Mouse (Mus musculus) liver, embryonic 12.5 days (tissue): Measurements from ENCODE around the gene Nr2c1. TPM values are rescaled to one million over a fixed set of nuclear protein-coding genes. Genes with fewer than 3 reads are reported as not detected.
A peak's percentile ranks its signal among the peaks of the same experiment; 100 is the strongest.

ENCODE experiments used
- ATAC-seq: fragments of 200-750 bp; cut with Nextera tagmentation; 2 replicates; pipeline ENCODE4 v1.8.0; 2017; ENCODE audit warnings: moderate number of reproducible peaks, mild to moderate bottlenecking, moderate library complexity
- H3K27ac ChIP-seq: fragments of 300-500 bp; sonication (generic); 2 replicates; pipeline ENCODE4 v1.5.1; 2016; ENCODE audit warnings: mild to moderate bottlenecking
- H3K27me3 ChIP-seq: fragments of 300-500 bp; sonication (generic); replicated peaks from 2 replicates; pipeline ENCODE4 v1.6.1; 2016; ENCODE audit warnings: mild to moderate bottlenecking, moderate library complexity
- H3K36me3 ChIP-seq: fragments of 300-500 bp; sonication (generic); 2 replicates; pipeline ENCODE4 v1.6.1; 2016; ENCODE audit warnings: mild to moderate bottlenecking, moderate library complexity
- H3K4me1 ChIP-seq: fragments of 300-500 bp; sonication (generic); 2 replicates; pipeline ENCODE4 v1.6.1; 2016
- H3K4me2 ChIP-seq: fragments of 300-500 bp; sonication (generic); 2 replicates; pipeline ENCODE4 v1.6.1; 2016; ENCODE audit warnings: mild to moderate bottlenecking, moderate library complexity
- H3K4me3 ChIP-seq: fragments of 300-500 bp; sonication (generic); 2 replicates; pipeline ENCODE4 v1.5.1; 2016; ENCODE audit warnings: mild to moderate bottlenecking, moderate library complexity
- H3K9ac ChIP-seq: fragments of 300-500 bp; sonication (generic); 2 replicates; pipeline ENCODE4 v1.6.1; 2016; ENCODE audit warnings: mild to moderate bottlenecking, moderate library complexity
- H3K9me3 ChIP-seq: fragments of 300-500 bp; sonication (generic); replicated peaks from 2 replicates; pipeline ENCODE4 v1.6.1; 2016; ENCODE audit warnings: mild to moderate bottlenecking, moderate library complexity
- WGBS: fragments of 180-500 bp; shearing (Covaris S2); methylation state at CpG from one replicate; pipeline ENCODE4 v1.1.7; 2016; ENCODE audit not compliant: insufficient replicate concordance; 5-methylcytosine and 5-hydroxymethylcytosine counted together
- polyA plus RNA-seq: library from polyadenylated mRNA; unstranded; fragments of >200 nt; fragmentation: Nextera tagmentation; extraction: Ambion mirVana; gene quantifications from 2 replicates; pipeline ENCODE4 v1.2.1, GENCODE M21; 2016

Nr2c1 gene
- polyA plus RNA-seq, 1 experiment from 2014 or later = 4.2 TPM

GRCm38 (mm10) chr10:94144581-94144980, 3.2 kb upstream of the Nr2c1 start:
- H3K9ac ChIP-seq = no peak overlapping the region
- peaks cover 25% of the 10 kb centered on the region for H3K4me1 ChIP-seq
- H3K4me2 ChIP-seq = no peak overlapping the region
- peaks cover 27% of the 10 kb centered on the region for H3K36me3 ChIP-seq
- no peak overlapping the region for H3K27ac ChIP-seq
- H3K4me3 ChIP-seq = no peak overlapping the region
- WGBS = 76% methylated on average over 5 of the region's 5 CpGs
- ATAC-seq = no peak
- no peaks in the 10 kb centered on the region for H3K9me3 ChIP-seq
- H3K27me3 ChIP-seq = no peaks in the 10 kb centered on the region

GRCm38 (mm10) chr10:94147391-94147755, 450 bp upstream of the Nr2c1 start:
- Histone ChIP-seq H3K4me3 (peak overlapping the region; percentile 78), H3K4me1 (peaks cover 32% of the 10 kb centered on the region), H3K27me3 (no peaks in the 10 kb centered on the region), H3K4me2 (peak overlapping the region; percentile 85), H3K27ac (peak overlapping the region; percentile 85), H3K36me3 (peaks cover under 1% of the 10 kb centered on the region; the same call in 1 of the 2 replicates), H3K9ac (peak overlapping the region; percentile 83), H3K9me3 (no peaks in the 10 kb centered on the region)
- WGBS = 8% methylated on average over 8 of the region's 8 CpGs
- peak; percentile 43 for ATAC-seq

DNA sequence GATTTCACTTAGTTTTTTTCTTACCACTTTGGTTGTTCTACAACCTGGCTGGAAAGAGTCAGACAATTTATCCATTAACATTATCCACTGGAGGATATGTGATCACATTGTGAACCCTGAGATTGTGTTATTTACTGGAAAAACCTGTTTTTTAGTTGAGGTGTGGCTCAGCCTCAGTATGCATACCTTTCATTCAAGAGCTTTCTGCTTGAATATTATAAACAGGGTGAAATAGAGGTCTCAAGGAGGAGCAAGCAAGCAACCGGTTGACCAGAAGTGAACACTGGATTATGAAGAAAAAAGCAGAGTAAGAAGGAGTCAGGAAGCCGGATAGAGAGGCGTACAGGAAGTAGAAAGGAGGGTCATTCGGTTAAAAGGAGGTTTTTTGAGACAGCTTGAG, 3.7 kb downstream of the Nr2c1 start:
- Histone ChIP-seq H3K4me1 (peaks cover 35% of the 10 kb centered on the region), H3K27ac (no peak overlapping the region), H3K9ac (no peak overlapping the region), H3K4me3 (no peak overlapping the region), H3K36me3 (peaks cover 10% of the 10 kb centered on the region; the same call in 1 of the 2 replicates), H3K9me3 (no peaks in the 10 kb centered on the region), H3K4me2 (no peak overlapping the region), H3K27me3 (no peaks in the 10 kb centered on the region)
- ATAC-seq = no peak
- 72% methylated on average over 4 of the region's 4 CpGs for WGBS

GRCm38 (mm10) chr10:94153841-94154240, 6.0 kb downstream of the Nr2c1 start:
- no peak overlapping the region for H3K4me2 ChIP-seq
- ATAC-seq = no peak
- peaks cover 18% of the 10 kb centered on the region for H3K4me1 ChIP-seq
- no peak overlapping the region for H3K9ac ChIP-seq
- H3K27ac ChIP-seq = no peak overlapping the region
- H3K4me3 ChIP-seq = no peak overlapping the region
- H3K27me3 ChIP-seq = no peaks in the 10 kb centered on the region
- H3K9me3 ChIP-seq = no peaks in the 10 kb centered on the region
- H3K36me3 ChIP-seq = peaks cover 27% of the 10 kb centered on the region

DNA sequence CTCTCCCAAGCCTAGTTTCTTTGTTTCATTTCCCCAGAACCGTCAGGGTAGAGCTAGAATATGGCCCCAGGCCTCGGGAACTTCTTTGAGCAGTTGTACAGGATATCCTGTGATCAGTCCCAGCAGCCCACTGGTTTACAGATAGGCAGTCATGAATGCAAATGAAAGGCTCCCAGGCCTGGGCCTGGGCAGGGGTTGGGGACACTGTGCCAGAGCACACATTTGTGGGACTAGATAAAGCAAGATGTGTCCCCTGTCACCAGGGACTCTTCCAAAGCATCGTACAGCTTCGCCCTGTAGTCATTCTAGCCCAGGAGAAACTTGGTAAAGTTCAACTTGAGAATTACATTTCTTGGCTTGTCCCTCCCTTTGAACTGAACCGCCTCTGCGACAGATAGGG, 11.1 kb downstream of the Nr2c1 start:
- no peak for ATAC-seq
- H3K36me3 ChIP-seq = peaks cover 61% of the 10 kb centered on the region

GRCm38 (mm10) chr10:94159406-94159805, 11.6 kb downstream of the Nr2c1 start:
- ATAC-seq = no peak
- WGBS = 76% methylated on average over 4 of the region's 4 CpGs

More for the DNA sequence above, 11.1 kb downstream of the Nr2c1 start:
- no peaks in the 10 kb centered on the region for H3K27me3 ChIP-seq
- no peak overlapping the region for H3K27ac ChIP-seq
- H3K4me3 ChIP-seq = no peak overlapping the region
- H3K4me2 ChIP-seq = no peak overlapping the region
- no peaks in the 10 kb centered on the region for H3K9me3 ChIP-seq
- H3K9ac ChIP-seq = no peak overlapping the region
- WGBS = 63% methylated on average over 6 of the region's 6 CpGs
- no peaks in the 10 kb centered on the region for H3K4me1 ChIP-seq

DNA sequence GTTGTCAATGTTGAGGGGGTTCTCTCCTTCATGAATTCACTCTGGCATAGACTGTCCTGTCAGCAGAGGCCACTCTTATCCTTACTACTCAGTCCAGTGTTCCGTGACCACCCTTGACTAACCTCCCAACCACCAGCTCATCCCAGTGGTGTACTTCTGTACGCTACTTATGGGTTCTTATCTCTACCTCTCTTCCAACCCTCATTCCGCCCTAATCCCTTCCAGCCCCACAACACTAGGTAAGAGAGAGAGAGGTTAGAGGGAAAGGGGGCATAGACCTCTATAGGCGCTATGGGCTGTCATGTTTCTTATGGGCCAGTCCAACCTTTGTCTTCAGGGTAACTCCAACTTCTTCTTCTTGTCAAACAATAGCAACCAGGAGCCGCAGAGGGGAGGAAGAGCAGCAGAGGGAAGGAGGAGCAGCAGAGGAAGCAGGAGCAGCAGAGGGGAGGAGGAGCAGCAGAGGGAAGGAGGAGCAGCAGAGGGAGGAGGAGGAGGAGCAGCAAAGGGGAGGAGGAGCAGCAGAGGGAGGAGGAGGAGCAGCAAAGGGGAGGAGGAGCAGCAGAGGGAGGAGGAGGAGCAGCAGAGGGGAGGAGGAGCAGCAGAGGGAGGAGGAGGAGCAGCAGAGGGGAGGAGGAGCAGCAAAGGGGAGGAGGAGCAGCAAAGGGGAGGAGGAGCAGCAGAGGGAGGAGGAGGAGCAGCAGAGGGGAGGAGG, 13.4 kb downstream of the Nr2c1 start:
- Histone ChIP-seq H3K4me3 (no peak overlapping the region), H3K4me1 (0 out of 2 replicates have a peak, but pooled peaks cover 4% of the 10 kb centered on the region), H3K9ac (no peak overlapping the region), H3K36me3 (peaks cover 66% of the 10 kb centered on the region), H3K27ac (no peak overlapping the region), H3K27me3 (no peaks in the 10 kb centered on the region), H3K4me2 (no peak overlapping the region), H3K9me3 (no peaks in the 10 kb centered on the region)
- 74% methylated on average over 5 of the region's 5 CpGs for WGBS
- no peak for ATAC-seq

More at GRCm38 (mm10) chr10:94159406-94159805, 11.6 kb downstream of the Nr2c1 start:
- Histone ChIP-seq H3K27me3 (no peaks in the 10 kb centered on the region), H3K9me3 (no peaks in the 10 kb centered on the region), H3K4me3 (no peak overlapping the region), H3K4me1 (0 out of 2 replicates have a peak, but pooled peaks cover 4% of the 10 kb centered on the region), H3K4me2 (no peak overlapping the region), H3K27ac (no peak overlapping the region), H3K9ac (no peak overlapping the region), H3K36me3 (peaks cover 66% of the 10 kb centered on the region)

DNA sequence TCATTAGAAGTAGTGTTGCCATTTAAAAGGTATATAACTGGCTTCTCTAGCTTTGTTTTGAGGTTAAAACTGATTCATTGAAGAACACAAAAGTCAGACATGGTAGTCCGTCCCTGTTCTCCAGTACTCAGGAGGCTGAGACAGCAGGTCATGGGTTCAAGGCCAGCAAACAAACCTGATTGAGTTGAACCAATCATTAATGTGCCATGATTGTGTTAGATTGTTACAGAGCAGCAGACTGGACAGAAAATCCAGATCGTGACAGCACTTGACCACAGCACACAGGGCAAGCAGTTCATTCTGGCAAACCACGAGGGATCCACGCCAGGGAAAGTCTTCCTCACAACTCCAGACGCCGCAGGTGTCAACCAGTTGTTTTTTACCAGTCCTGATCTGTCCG, 14.2 kb downstream of the Nr2c1 start:
- Histone ChIP-seq H3K27me3 (no peaks in the 10 kb centered on the region), H3K36me3 (peaks cover 67% of the 10 kb centered on the region), H3K27ac (no peak overlapping the region), H3K4me3 (no peak overlapping the region), H3K9me3 (no peaks in the 10 kb centered on the region), H3K9ac (no peak overlapping the region), H3K4me1 (0 out of 2 replicates have a peak, but pooled peaks cover 4% of the 10 kb centered on the region), H3K4me2 (no peak overlapping the region)
- ATAC-seq = no peak
- whole genome bisulfite sequencing = 80% methylated on average over 7 of the region's 7 CpGs

DNA sequence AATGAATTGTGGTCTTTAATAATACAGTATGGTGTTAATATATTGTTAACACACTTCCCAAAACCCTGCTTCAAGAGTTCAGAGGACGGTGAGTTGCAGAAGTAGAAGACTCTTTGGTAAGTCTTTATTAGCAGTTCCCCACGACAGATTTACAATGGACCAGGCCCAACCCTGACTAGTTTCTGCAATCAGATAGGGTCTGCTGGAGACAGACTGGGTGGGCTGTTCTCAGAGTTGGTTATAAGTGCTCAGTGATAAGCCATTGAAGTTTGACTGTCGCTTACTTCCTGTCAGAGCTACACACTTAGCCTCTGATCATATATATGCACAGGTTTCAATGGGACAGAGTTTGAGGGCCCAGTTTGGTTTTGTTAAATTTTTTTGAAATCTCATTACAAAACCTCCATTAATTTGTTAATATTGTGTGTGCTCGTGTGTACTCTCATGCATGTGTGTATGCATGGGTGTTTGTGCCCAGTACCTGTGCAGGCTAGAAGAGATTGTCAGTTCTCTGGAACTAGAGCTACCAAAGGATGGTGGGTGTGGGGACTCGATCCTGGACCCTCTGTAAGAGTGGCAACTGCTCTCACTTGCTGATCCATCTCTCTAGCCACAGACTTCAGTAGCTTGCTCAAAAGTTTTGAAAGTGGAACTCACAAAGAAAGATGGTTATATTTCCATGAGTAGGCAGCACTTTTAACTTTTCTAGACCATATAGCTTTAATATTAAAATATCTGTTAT, 16.5 kb downstream of the Nr2c1 start:
- Histone ChIP-seq H3K27ac (no peak overlapping the region), H3K9me3 (no peaks in the 10 kb centered on the region), H3K4me1 (0 out of 2 replicates have a peak, but pooled peaks cover 4% of the 10 kb centered on the region), H3K36me3 (peaks cover 70% of the 10 kb centered on the region), H3K4me3 (no peak overlapping the region), H3K9ac (no peak overlapping the region), H3K27me3 (no peaks in the 10 kb centered on the region), H3K4me2 (no peak overlapping the region)
- no peak for ATAC-seq
- 49% methylated on average over 5 of the region's 5 CpGs for WGBS

DNA sequence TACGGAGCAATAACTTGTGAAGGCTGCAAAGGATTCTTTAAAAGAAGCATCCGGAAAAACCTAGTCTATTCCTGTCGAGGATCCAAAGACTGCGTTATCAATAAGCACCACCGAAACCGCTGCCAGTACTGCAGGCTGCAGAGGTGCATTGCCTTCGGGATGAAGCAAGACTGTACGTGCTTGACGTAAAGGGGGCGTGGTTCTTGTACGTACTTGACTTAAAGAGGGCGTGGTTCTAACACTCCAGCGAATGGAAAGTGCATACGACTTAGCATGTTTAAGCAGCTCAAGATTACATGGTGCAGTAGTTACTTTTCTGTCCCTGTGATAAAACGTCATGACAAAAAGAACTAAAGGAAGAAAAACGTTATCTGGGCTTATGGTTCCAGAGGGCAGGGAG, 17.6 kb downstream of the Nr2c1 start:
- no peak overlapping the region for H3K4me2 ChIP-seq
- no peaks in the 10 kb centered on the region for H3K9me3 ChIP-seq
- H3K4me1 ChIP-seq = 0 out of 2 replicates have a peak, but pooled peaks cover 4% of the 10 kb centered on the region
- H3K9ac ChIP-seq = no peak overlapping the region
- H3K4me3 ChIP-seq = no peak overlapping the region
- H3K27me3 ChIP-seq = no peaks in the 10 kb centered on the region
- 73% methylated on average over 16 of the region's 16 CpGs for WGBS
- no peak for ATAC-seq
- H3K27ac ChIP-seq = no peak overlapping the region
- peaks cover 72% of the 10 kb centered on the region for H3K36me3 ChIP-seq

DNA sequence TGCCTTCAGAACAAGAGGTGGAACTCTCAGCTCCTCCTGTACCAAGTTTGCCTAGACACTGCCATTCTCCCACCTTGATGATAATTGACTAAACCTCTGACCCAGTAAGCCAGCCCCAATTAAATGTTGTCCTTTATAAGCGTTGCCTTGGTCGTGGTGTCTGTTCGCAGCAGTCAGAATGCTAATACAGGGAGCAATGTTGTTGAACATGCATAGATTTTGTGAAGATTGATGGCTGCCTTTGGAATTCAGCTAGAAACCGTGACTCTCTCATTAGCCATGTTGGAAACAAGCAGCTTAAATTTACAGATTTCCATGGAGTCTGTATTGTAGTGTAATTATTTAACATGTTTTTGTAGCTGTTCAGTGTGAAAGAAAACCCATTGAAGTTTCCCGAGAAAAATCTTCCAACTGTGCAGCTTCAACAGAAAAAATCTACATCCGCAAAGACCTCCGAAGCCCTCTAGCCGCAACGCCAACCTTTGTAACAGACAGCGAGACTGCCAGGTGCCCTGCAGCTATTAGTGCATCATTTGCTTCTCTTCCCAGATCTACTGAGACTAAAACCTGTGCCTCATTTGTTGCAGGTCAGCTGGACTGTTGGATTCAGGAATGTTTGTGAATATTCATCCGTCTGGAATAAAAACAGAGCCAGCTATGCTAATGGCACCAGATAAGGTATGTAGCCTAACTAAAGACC, 19.4 kb downstream of the Nr2c1 start:
- ATAC-seq = no peak
- peaks cover 79% of the 10 kb centered on the region for H3K36me3 ChIP-seq
- H3K27me3 ChIP-seq = no peaks in the 10 kb centered on the region
- H3K27ac ChIP-seq = no peak overlapping the region
- no peak overlapping the region for H3K9ac ChIP-seq
- H3K4me2 ChIP-seq = no peak overlapping the region
- WGBS = 87% methylated on average over 11 of the region's 11 CpGs
- 0 out of 2 replicates have a peak, but pooled peaks cover 4% of the 10 kb centered on the region for H3K4me1 ChIP-seq
- H3K9me3 ChIP-seq = no peaks in the 10 kb centered on the region
- no peak overlapping the region for H3K4me3 ChIP-seq
